Mouse (Mus musculus): ENCODE measurements around the gene Vps18. TPM values are rescaled to one million over a fixed set of nuclear protein-coding genes. Genes with fewer than 3 reads are reported as not detected.

The Vps18 gene
- polyA plus RNA-seq (2012; rRNA removed), result 3.2 and 3.7 TPM in 2 replicates

GRCm38 (mm10) chr2:119288270-119288882 is at the start of gene Vps18:
Vps18 (plus strand) TSS chr2:119288740.

DNA sequence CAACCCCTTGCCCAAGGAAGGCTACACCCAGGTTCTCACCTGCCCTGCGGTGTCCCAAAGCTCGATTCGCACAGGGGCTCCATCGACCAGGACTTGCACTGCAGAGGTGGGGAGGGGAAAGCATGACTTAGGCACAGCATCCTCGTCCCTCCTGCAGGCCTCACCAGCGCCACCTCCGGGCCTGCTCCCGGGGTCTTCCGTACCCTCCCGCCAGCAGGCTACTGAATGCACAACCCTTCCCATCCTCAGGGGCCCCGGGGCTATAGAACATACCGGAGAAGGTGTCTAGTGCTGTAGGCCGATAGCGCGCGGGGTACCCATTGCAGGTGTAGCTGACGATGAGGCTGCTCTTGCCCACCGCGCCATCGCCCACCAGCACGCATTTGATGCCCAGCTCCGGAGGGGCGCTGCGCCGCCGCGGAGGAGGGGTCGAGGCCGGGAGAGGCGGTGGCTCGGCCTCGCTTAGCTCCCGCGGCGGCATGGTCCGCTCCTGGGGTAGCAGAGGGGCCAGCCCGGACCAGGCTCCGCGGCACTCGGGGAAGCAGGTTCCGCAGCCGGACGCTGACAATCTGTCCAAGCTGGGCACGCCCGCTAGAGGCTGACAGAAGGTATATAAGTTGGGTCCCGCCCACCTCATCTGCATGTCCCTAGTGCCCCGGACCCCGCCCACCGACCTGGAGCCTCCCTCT is 17.8 kb upstream of the Vps18 start, which contains the start of gene Rhov:
Gene Rhov, minus strand, starts transcription at position 630 of the 689 bp plus-strand sequence.

GRCm38 (mm10) chr2:119325568-119326143 is 37.1 kb downstream of the Vps18 start, which contains the start of gene Dll4:
Dll4 (plus strand) TSS chr2:119325784.

Other genes with a start within 250 kb of the Vps18 start
- gene Knl1, start 241.6 kb upstream of the Vps18 start, polyA plus RNA-seq (2012; rRNA removed), result 7.4 and 8.3 TPM in 2 replicates
- 24.9 and 28.9 TPM in 2 replicates for gene Rad51, start 175.9 kb upstream of the Vps18 start, polyA plus RNA-seq (2012; rRNA removed)
- 21.8 and 25.6 TPM in 2 replicates for gene Rmdn3, start 131.7 kb upstream of the Vps18 start, polyA plus RNA-seq (2012; rRNA removed)
- gene Gchfr, start 121.0 kb upstream of the Vps18 start, polyA plus RNA-seq (2012; rRNA removed), result 32.2 and 36.7 TPM in 2 replicates
- gene Gm14137, start 114.2 kb upstream of the Vps18 start, polyA plus RNA-seq (2012; rRNA removed), result 0.01 TPM in 2 replicates
- gene Zfyve19, start 80.1 kb upstream of the Vps18 start, polyA plus RNA-seq (2012; rRNA removed), result 14.0 and 16.3 TPM in 2 replicates
- gene Dnajc17, start 79.9 kb upstream of the Vps18 start, polyA plus RNA-seq (2012; rRNA removed), result 11.1 and 13.4 TPM in 2 replicates
- not detected in 2 replicates for gene Ppp1r14d, start 58.8 kb upstream of the Vps18 start, polyA plus RNA-seq (2012; rRNA removed)
- 0.16 and 0.31 TPM in 2 replicates for gene Spint1, start 51.4 kb upstream of the Vps18 start, polyA plus RNA-seq (2012; rRNA removed)
- gene Rhov, start 17.5 kb upstream of the Vps18 start, polyA plus RNA-seq (2012; rRNA removed), result 0.03 and 0.06 TPM in 2 replicates
- gene Dll4, start 37.0 kb downstream of the Vps18 start, polyA plus RNA-seq (2012; rRNA removed), result 1.2 and 1.3 TPM in 2 replicates
- 0.98 and 2.0 TPM in 2 replicates for gene Chac1, start 62.5 kb downstream of the Vps18 start, polyA plus RNA-seq (2012; rRNA removed)
- 4.4 and 4.8 TPM in 2 replicates for gene Ino80, start 188.9 kb downstream of the Vps18 start, polyA plus RNA-seq (2012; rRNA removed)